Mouse (Mus musculus) kidney, embryonic 16.5 days (tissue): ENCODE measurements around the gene Anks4b. TPM values are rescaled to one million over a fixed set of nuclear protein-coding genes. Genes with fewer than 3 reads are reported as not detected.

ENCODE experiments used
- ATAC-seq: fragments of 200-750 bp; cut with Nextera tagmentation; 2 replicates; pipeline ENCODE4 v1.8.0; 2017; ENCODE audit warnings: moderate TSS enrichment; ENCODE audit not compliant: low FRiP score, low TSS enrichment
- H3K27ac ChIP-seq: fragments of 300-500 bp; sonication (generic); 2 replicates; pipeline ENCODE4 v1.5.1; 2014; ENCODE audit warnings: low read length
- H3K27me3 ChIP-seq: fragments of 300-500 bp; sonication (generic); 2 replicates; pipeline ENCODE4 v1.6.1; 2014; ENCODE audit warnings: low read length, control low read depth, mixed read lengths; ENCODE audit not compliant: insufficient read depth
- H3K36me3 ChIP-seq: fragments of 300-500 bp; sonication (generic); 2 replicates; pipeline ENCODE4 v1.6.1; 2014; ENCODE audit warnings: low read length, control low read depth, mixed read lengths; ENCODE audit not compliant: insufficient read depth
- H3K4me1 ChIP-seq: fragments of 300-500 bp; sonication (generic); 2 replicates; pipeline ENCODE4 v1.6.1; 2014; ENCODE audit warnings: low read length, control low read depth, mixed read lengths; ENCODE audit not compliant: insufficient read depth
- H3K4me2 ChIP-seq: fragments of 300-500 bp; sonication (generic); replicated peaks from 2 replicates; pipeline ENCODE4 v1.6.1; 2014; ENCODE audit warnings: low read depth, low read length
- H3K4me3 ChIP-seq: fragments of 300-500 bp; sonication (generic); 2 replicates; pipeline ENCODE4 v1.5.1; 2014; ENCODE audit warnings: mild to moderate bottlenecking, low read length
- H3K9ac ChIP-seq: fragments of 300-500 bp; sonication (generic); replicated peaks from 2 replicates; pipeline ENCODE4 v1.6.1; 2014; ENCODE audit warnings: low read length
- H3K9me3 ChIP-seq: fragments of 300-500 bp; sonication (generic); 2 replicates; pipeline ENCODE4 v1.6.1; 2016; ENCODE audit warnings: low read length, control low read depth
- WGBS: fragments of 180-500 bp; shearing (Covaris S2); extraction: QIAGEN DNeasy Blood & Tissue Kit; methylation state at CpG from one replicate; pipeline ENCODE4 v1.1.7; 2014; 5-methylcytosine and 5-hydroxymethylcytosine counted together
- polyA plus RNA-seq: library from polyadenylated mRNA; unstranded; fragments of >200 nt; fragmentation: Nextera tagmentation; extraction: Ambion mirVana; gene quantifications from 2 replicates; pipeline ENCODE4 v1.2.1, GENCODE M21; 2015

The Anks4b gene
- polyA plus RNA-seq, 1 experiment from 2014 or later: 3.5 TPM

- Histone ChIP-seq H3K4me1 (no peaks in the 10 kb centered on the region), H3K27ac (no peak overlapping the region), H3K9me3 (no peaks in the 10 kb centered on the region), H3K4me2 (no peak overlapping the region), H3K27me3 (no peaks in the 10 kb centered on the region), H3K36me3 (no peaks in the 10 kb centered on the region), H3K4me3 (no peak overlapping the region), H3K9ac (no peak overlapping the region)
- ATAC-seq: no peak
Observed at GRCm38 (mm10) chr7:120182891-120183290, 9.2 kb downstream of the Anks4b start.

GRCm38 (mm10) chr7:120188946-120189345, 15.3 kb downstream of the Anks4b start:
- no peaks in the 10 kb centered on the region for H3K36me3 ChIP-seq
- H3K4me1 ChIP-seq: 0 out of 2 replicates have a peak, but pooled peaks cover 8% of the 10 kb centered on the region
- peak; percentile 20; the same call in 1 of the 2 replicates for ATAC-seq
- WGBS: 83% methylated on average over 5 of the region's 5 CpGs
- H3K9me3 ChIP-seq: no peaks in the 10 kb centered on the region
- no peak overlapping the region for H3K27ac ChIP-seq
- no peak overlapping the region for H3K9ac ChIP-seq
- no peaks in the 10 kb centered on the region for H3K27me3 ChIP-seq
- no peak overlapping the region for H3K4me3 ChIP-seq
- H3K4me2 ChIP-seq: no peak overlapping the region

GRCm38 (mm10) chr7:120189369-120190149, 15.9 kb downstream of the Anks4b start:
- peak; percentile 87 for ATAC-seq
- Histone ChIP-seq H3K27me3 (no peaks in the 10 kb centered on the region), H3K36me3 (no peaks in the 10 kb centered on the region), H3K4me1 (0 out of 2 replicates have a peak, but pooled peaks cover 8% of the 10 kb centered on the region), H3K4me3 (no peak overlapping the region), H3K9ac (no peak overlapping the region), H3K9me3 (no peaks in the 10 kb centered on the region), H3K4me2 (no peak overlapping the region), H3K27ac (peak overlapping the region; percentile 52; the same call in 1 of the 2 replicates)
- WGBS: 46% methylated on average over 8 of the region's 8 CpGs

GRCm38 (mm10) chr7:120190150-120190665, 16.6 kb downstream of the Anks4b start:
- peak; percentile 62; the same call in 1 of the 2 replicates for ATAC-seq
- Histone ChIP-seq H3K4me2 (no peak overlapping the region), H3K9me3 (no peaks in the 10 kb centered on the region), H3K27me3 (no peaks in the 10 kb centered on the region), H3K27ac (peak overlapping the region; percentile 52; the same call in 1 of the 2 replicates), H3K4me3 (no peak overlapping the region), H3K36me3 (no peaks in the 10 kb centered on the region), H3K4me1 (0 out of 2 replicates have a peak, but pooled peaks cover 8% of the 10 kb centered on the region), H3K9ac (no peak overlapping the region)
- 44% methylated on average over 8 of the region's 8 CpGs for WGBS

- H3K9ac ChIP-seq: no peak overlapping the region
- H3K36me3 ChIP-seq: no peaks in the 10 kb centered on the region
- no peak for ATAC-seq
- H3K4me3 ChIP-seq: no peak overlapping the region
- no peaks in the 10 kb centered on the region for H3K9me3 ChIP-seq
- WGBS: 40% methylated on average over 3 of the region's 3 CpGs
- H3K4me2 ChIP-seq: no peak overlapping the region
- no peaks in the 10 kb centered on the region for H3K27me3 ChIP-seq
- H3K4me1 ChIP-seq: 0 out of 2 replicates have a peak, but pooled peaks cover 8% of the 10 kb centered on the region
- H3K27ac ChIP-seq: no peak overlapping the region
Observed at GRCm38 (mm10) chr7:120192207-120192606, 18.5 kb downstream of the Anks4b start.

GRCm38 (mm10) chr7:120192816-120193215, 19.2 kb downstream of the Anks4b start:
- Histone ChIP-seq H3K9me3 (no peaks in the 10 kb centered on the region), H3K36me3 (no peaks in the 10 kb centered on the region), H3K27ac (no peak overlapping the region), H3K4me1 (0 out of 2 replicates have a peak, but pooled peaks cover 8% of the 10 kb centered on the region), H3K27me3 (no peaks in the 10 kb centered on the region), H3K4me2 (no peak overlapping the region), H3K4me3 (no peak overlapping the region), H3K9ac (no peak overlapping the region)
- 68% methylated on average over 6 of the region's 6 CpGs for WGBS
- no peak for ATAC-seq

GRCm38 (mm10) chr7:120195207-120195606, 21.5 kb downstream of the Anks4b start:
- no peak overlapping the region for H3K9ac ChIP-seq
- 0 out of 2 replicates have a peak, but pooled peaks cover 1% of the 10 kb centered on the region for H3K4me1 ChIP-seq
- H3K36me3 ChIP-seq: no peaks in the 10 kb centered on the region
- no peak for ATAC-seq
- H3K9me3 ChIP-seq: no peaks in the 10 kb centered on the region
- WGBS: 91% methylated on average over 4 of the region's 4 CpGs
- no peaks in the 10 kb centered on the region for H3K27me3 ChIP-seq
- no peak overlapping the region for H3K27ac ChIP-seq
- H3K4me3 ChIP-seq: no peak overlapping the region
- no peak overlapping the region for H3K4me2 ChIP-seq

GRCm38 (mm10) chr7:120201231-120201744, 27.6 kb downstream of the Anks4b start:
- no peak for ATAC-seq
- WGBS: 2% methylated on average over 14 of the region's 14 CpGs
- peak overlapping the region; percentile 64 for H3K4me2 ChIP-seq
- 0 out of 2 replicates have a peak overlapping the region, but pooled peaks have one; percentile 15 for H3K27ac ChIP-seq
- no peaks in the 10 kb centered on the region for H3K9me3 ChIP-seq
- peaks cover 5% of the 10 kb centered on the region for H3K4me1 ChIP-seq
- H3K9ac ChIP-seq: peak overlapping the region; percentile 54
- H3K36me3 ChIP-seq: no peaks in the 10 kb centered on the region
- 0 out of 2 replicates have a peak, but pooled peaks cover 3% of the 10 kb centered on the region for H3K27me3 ChIP-seq
- peak overlapping the region; percentile 46 for H3K4me3 ChIP-seq

GRCm38 (mm10) chr7:120201771-120202170, 28.1 kb downstream of the Anks4b start, which contains the start of gene Crym:
Gene Crym (minus strand): TSS chr7:120202111.
- Histone ChIP-seq H3K27me3 (0 out of 2 replicates have a peak, but pooled peaks cover 3% of the 10 kb centered on the region), H3K9ac (peak within 1 kb of the TSS; percentile 54), H3K4me3 (peak within 1 kb of the TSS; percentile 46), H3K4me2 (peak within 1 kb of the TSS; percentile 64), H3K36me3 (no peaks in the 10 kb centered on the region), H3K4me1 (peaks cover 5% of the 10 kb centered on the region), H3K27ac (0 out of 2 replicates have a peak within 1 kb of the TSS, but pooled peaks have one; percentile 15), H3K9me3 (no peaks in the 10 kb centered on the region)
- WGBS: 2% methylated on average over 25 of the region's 26 CpGs
- peak; percentile 41 for ATAC-seq
